Mouse (Mus musculus) heart, embryonic 12.5 days (tissue): ENCODE results near the gene Dtx2. TPM values are rescaled to one million over a fixed set of nuclear protein-coding genes. Genes with fewer than 3 reads are reported as not detected.
A peak's percentile ranks its signal among the peaks of the same experiment; 100 is the strongest.

ENCODE experiments used
- ATAC-seq: fragments of 200-750 bp; cut with Nextera tagmentation; 2 replicates; pipeline ENCODE4 v1.8.0; 2017; ENCODE audit warnings: moderate TSS enrichment, moderate library complexity; ENCODE audit not compliant: insufficient number of reproducible peaks, low FRiP score
- H3K27ac ChIP-seq: fragments of 300-500 bp; sonication (generic); 2 replicates; pipeline ENCODE4 v1.5.1; 2016; ENCODE audit warnings: mild to moderate bottlenecking, moderate library complexity; ENCODE audit not compliant: poor library complexity, severe bottlenecking
- H3K27me3 ChIP-seq: fragments of 300-500 bp; sonication (generic); replicated peaks from 2 replicates; pipeline ENCODE4 v1.6.1; 2016; ENCODE audit warnings: mild to moderate bottlenecking, moderate library complexity
- H3K36me3 ChIP-seq: fragments of 300-500 bp; sonication (generic); 2 replicates; pipeline ENCODE4 v1.6.1; 2016; ENCODE audit warnings: mild to moderate bottlenecking, moderate library complexity
- H3K4me1 ChIP-seq: fragments of 300-500 bp; sonication (generic); replicated peaks from 2 replicates; pipeline ENCODE4 v1.6.1; 2016; ENCODE audit warnings: mild to moderate bottlenecking
- H3K4me2 ChIP-seq: fragments of 300-500 bp; sonication (generic); 2 replicates; pipeline ENCODE4 v1.6.1; 2016; ENCODE audit warnings: mild to moderate bottlenecking, moderate library complexity
- H3K4me3 ChIP-seq: fragments of 300-500 bp; sonication (generic); 2 replicates; pipeline ENCODE4 v1.5.1; 2016; ENCODE audit warnings: mild to moderate bottlenecking
- H3K9ac ChIP-seq: fragments of 300-500 bp; sonication (generic); 2 replicates; pipeline ENCODE4 v1.6.1; 2016; ENCODE audit warnings: mild to moderate bottlenecking, moderate library complexity
- H3K9me3 ChIP-seq: fragments of 300-500 bp; sonication (generic); replicated peaks from 2 replicates; pipeline ENCODE4 v1.6.1; 2016; ENCODE audit warnings: mild to moderate bottlenecking, moderate library complexity
- WGBS: fragments of 180-500 bp; shearing (Covaris S2); methylation state at CpG from one replicate; pipeline ENCODE4 v1.1.7; 2016; 5-methylcytosine and 5-hydroxymethylcytosine counted together
- polyA plus RNA-seq: library from polyadenylated mRNA; unstranded; fragments of >200 nt; fragmentation: Nextera tagmentation; extraction: Ambion mirVana; gene quantifications from 2 replicates; pipeline ENCODE4 v1.2.1, GENCODE M21; 2016

Gene Dtx2
- polyA plus RNA-seq, 1 experiment from 2014 or later, result 28.7 TPM

DNA sequence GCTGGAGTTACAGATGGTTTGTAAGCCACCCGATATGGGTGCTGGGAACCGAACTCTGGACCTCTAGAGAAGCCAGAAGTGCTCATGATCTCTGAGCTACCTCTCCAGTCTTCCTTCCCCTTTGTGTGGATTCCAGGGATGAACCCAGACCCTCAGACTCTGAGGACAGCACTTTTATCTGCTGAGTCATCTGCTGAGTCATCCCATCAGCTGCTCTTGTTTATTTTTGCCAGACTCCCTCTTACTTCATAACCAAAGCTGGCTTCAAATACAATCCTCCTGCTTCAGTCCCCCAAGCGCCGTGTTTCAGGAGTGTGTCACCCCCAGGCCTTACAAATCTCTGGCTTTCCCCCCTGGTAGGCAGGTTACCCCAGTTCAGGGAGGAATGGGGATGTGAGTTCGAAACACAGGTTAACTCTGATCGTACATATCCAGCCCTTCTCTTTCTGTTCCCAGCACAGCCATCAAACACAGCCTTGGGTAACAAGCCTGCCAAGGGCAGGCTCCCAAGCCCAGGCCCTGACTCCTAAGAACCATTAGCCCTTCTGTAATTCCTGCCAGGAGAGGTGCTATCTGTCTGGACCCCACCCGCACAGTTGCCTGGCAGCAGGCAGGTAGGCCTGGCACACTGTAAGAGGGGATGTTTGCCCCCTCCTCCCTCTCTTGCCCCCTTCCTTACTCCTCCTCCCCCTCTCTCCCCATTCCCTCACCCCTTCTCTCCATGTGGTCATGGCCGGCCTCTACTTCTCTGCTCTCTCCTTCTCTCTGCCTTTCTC, 18.5 kb upstream of the Dtx2 start:
- Histone ChIP-seq H3K4me3 (no peak overlapping the region), H3K36me3 (no peaks in the 10 kb centered on the region), H3K27ac (no peak overlapping the region), H3K27me3 (no peaks in the 10 kb centered on the region), H3K9ac (no peak overlapping the region), H3K4me1 (no peaks in the 10 kb centered on the region), H3K9me3 (no peaks in the 10 kb centered on the region), H3K4me2 (no peak overlapping the region)
- 90% methylated on average over 8 of the region's 8 CpGs for WGBS
- peak; percentile 49 for ATAC-seq

DNA sequence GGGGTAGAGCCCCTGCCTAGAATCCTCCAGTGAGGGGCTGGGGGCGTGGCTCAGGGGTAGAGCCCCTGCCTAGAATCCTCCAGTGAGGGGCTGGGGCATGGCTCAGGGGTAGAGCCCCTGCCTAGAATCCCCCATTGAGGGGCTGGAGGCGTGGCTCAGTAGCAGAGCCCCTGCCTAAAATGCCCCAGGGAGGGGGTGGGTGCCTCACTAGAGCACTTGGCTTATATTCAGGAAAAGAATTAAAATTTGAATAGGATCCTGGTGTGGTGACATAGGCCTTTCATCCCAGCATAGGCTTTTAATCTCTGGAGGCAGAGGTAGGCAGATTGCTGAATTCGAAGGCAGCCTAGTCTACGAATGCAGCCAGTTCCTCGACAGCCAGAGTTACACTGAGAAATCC, 15.2 kb upstream of the Dtx2 start:
- no peaks in the 10 kb centered on the region for H3K36me3 ChIP-seq
- no peak for ATAC-seq
- no peaks in the 10 kb centered on the region for H3K27me3 ChIP-seq
- H3K4me3 ChIP-seq, result no peak overlapping the region
- WGBS, result 81% methylated on average over 5 of the region's 5 CpGs
- H3K4me1 ChIP-seq, result no peaks in the 10 kb centered on the region
- no peak overlapping the region for H3K9ac ChIP-seq
- H3K9me3 ChIP-seq, result no peaks in the 10 kb centered on the region
- no peak overlapping the region for H3K4me2 ChIP-seq
- no peak overlapping the region for H3K27ac ChIP-seq

- no peaks in the 10 kb centered on the region for H3K4me1 ChIP-seq
- no peak within 1 kb of the TSS for H3K4me3 ChIP-seq
- ATAC-seq, result no peak
- no peaks in the 10 kb centered on the region for H3K9me3 ChIP-seq
- 58% methylated on average over 8 of the region's 8 CpGs for WGBS
- H3K27ac ChIP-seq, result no peak within 1 kb of the TSS
- H3K27me3 ChIP-seq, result no peaks in the 10 kb centered on the region
- H3K9ac ChIP-seq, result no peak within 1 kb of the TSS
- no peaks in the 10 kb centered on the region for H3K36me3 ChIP-seq
- H3K4me2 ChIP-seq, result no peak within 1 kb of the TSS
These were observed 14.7 kb upstream of the Dtx2 start, which contains the start of gene Zp3 for GRCm38 (mm10) chr5:135979904-135980303. TSS of gene Zp3 (plus strand) at chr5:135980099.

DNA sequence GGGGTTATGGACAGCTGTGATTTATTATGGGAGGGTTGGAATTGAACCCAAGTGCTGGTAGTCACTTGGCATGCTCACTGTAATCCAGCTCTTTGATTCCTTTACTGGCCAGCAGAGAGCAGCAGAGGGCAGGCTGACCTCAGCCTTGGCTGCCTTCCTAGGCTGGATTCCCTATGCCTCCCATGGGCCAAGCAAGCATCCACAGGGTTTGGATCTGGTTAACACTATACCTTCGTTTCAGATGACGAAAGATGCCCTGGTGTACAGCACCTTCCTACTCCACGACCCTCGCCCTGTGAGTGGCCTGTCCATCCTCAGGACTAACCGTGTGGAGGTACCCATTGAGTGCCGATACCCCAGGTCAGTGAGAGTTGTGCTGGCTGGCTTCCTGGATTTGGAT, 12.2 kb upstream of the Dtx2 start:
- Histone ChIP-seq H3K9me3 (no peaks in the 10 kb centered on the region), H3K4me3 (no peak overlapping the region), H3K4me1 (no peaks in the 10 kb centered on the region), H3K36me3 (no peaks in the 10 kb centered on the region), H3K4me2 (no peak overlapping the region), H3K27me3 (no peaks in the 10 kb centered on the region), H3K9ac (no peak overlapping the region), H3K27ac (no peak overlapping the region)
- ATAC-seq, result 0 out of 2 replicates have a peak, but pooled peaks have one; percentile 15
- 39% methylated on average over 6 of the region's 6 CpGs for WGBS

GRCm38 (mm10) chr5:135984546-135985044, 10.0 kb upstream of the Dtx2 start:
- no peak overlapping the region for H3K27ac ChIP-seq
- H3K27me3 ChIP-seq, result no peaks in the 10 kb centered on the region
- H3K36me3 ChIP-seq, result no peaks in the 10 kb centered on the region
- H3K9ac ChIP-seq, result no peak overlapping the region
- H3K9me3 ChIP-seq, result no peaks in the 10 kb centered on the region
- WGBS, result 74% methylated on average over 6 of the region's 6 CpGs
- H3K4me2 ChIP-seq, result no peak overlapping the region
- no peak for ATAC-seq
- H3K4me3 ChIP-seq, result no peak overlapping the region
- H3K4me1 ChIP-seq, result no peaks in the 10 kb centered on the region

DNA sequence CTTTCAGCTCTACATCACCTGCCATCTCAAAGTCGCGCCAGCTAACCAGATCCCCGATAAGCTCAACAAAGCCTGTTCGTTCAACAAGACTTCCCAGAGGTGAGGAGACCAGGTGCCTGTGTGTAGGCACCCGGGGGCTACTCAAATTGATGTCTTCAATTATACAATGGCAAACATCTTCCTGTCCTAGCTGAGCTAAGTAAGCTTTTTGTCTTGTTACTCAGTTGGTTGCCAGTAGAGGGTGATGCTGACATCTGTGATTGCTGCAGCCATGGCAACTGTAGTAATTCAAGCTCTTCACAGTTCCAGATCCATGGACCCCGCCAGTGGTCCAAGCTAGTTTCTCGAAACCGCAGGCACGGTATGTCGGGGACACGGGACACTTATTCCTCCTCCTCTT, 7.4 kb upstream of the Dtx2 start:
- Histone ChIP-seq H3K4me2 (no peak overlapping the region), H3K9ac (no peak overlapping the region), H3K27me3 (no peaks in the 10 kb centered on the region), H3K4me1 (no peaks in the 10 kb centered on the region), H3K36me3 (no peaks in the 10 kb centered on the region), H3K27ac (no peak overlapping the region), H3K4me3 (no peak overlapping the region), H3K9me3 (no peaks in the 10 kb centered on the region)
- ATAC-seq, result 0 out of 2 replicates have a peak, but pooled peaks have one; percentile 11
- 50% methylated on average over 11 of the region's 11 CpGs for WGBS

- H3K27ac ChIP-seq, result no peak overlapping the region
- H3K4me1 ChIP-seq, result peaks cover 4% of the 10 kb centered on the region
- WGBS, result 64% methylated on average over 5 of the region's 5 CpGs
- H3K36me3 ChIP-seq, result no peaks in the 10 kb centered on the region
- H3K4me3 ChIP-seq, result no peak overlapping the region
- no peak overlapping the region for H3K9ac ChIP-seq
- H3K9me3 ChIP-seq, result no peaks in the 10 kb centered on the region
- ATAC-seq, result no peak
- no peak overlapping the region for H3K4me2 ChIP-seq
- H3K27me3 ChIP-seq, result no peaks in the 10 kb centered on the region
These were observed 4.0 kb upstream of the Dtx2 start for GRCm38 (mm10) chr5:135990601-135991000.

DNA sequence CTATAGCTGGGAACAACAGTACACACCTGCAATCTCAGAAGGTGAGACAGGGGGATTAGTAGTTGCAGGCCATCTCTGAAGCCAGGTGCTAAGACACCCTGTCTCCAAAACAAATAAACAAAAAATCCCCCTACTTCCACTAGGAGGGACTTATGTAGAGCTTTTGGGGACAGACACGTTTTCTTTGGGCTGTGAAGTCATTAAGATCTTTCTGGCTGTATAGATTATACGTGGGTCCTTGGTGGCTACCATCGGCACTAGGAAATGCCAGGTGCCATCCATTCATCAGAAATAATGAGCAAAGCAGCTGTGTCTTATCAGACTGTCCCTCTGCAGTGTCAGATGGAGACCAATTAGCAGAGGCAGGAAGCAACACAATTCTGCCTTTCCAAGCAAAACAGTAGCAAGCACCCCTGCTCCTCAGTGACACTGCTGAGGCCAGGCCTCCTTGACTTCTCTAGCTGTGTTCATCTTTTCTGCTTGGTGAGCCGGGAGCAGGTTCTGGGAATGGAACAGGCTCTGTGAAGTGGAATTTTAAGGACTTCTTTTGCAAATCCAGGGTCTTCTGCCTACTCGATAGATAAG, 1.1 kb upstream of the Dtx2 start:
- Histone ChIP-seq H3K4me3 (no peak overlapping the region), H3K9ac (no peak overlapping the region), H3K4me1 (peaks cover 10% of the 10 kb centered on the region), H3K4me2 (no peak overlapping the region), H3K27me3 (no peaks in the 10 kb centered on the region), H3K36me3 (peaks cover 21% of the 10 kb centered on the region), H3K9me3 (no peaks in the 10 kb centered on the region), H3K27ac (no peak overlapping the region)
- 39% methylated on average over 5 of the region's 5 CpGs for WGBS
- no peak for ATAC-seq

GRCm38 (mm10) chr5:135994335-135994724, 270 bp upstream of the Dtx2 start:
- H3K4me2 ChIP-seq, result no peak overlapping the region
- ATAC-seq, result no peak
- peaks cover 10% of the 10 kb centered on the region for H3K4me1 ChIP-seq
- H3K36me3 ChIP-seq, result peaks cover 29% of the 10 kb centered on the region
- WGBS, result 62% methylated on average over 8 of the region's 8 CpGs
- no peaks in the 10 kb centered on the region for H3K9me3 ChIP-seq
- no peaks in the 10 kb centered on the region for H3K27me3 ChIP-seq
- H3K9ac ChIP-seq, result no peak overlapping the region
- no peak overlapping the region for H3K27ac ChIP-seq
- no peak overlapping the region for H3K4me3 ChIP-seq

DNA sequence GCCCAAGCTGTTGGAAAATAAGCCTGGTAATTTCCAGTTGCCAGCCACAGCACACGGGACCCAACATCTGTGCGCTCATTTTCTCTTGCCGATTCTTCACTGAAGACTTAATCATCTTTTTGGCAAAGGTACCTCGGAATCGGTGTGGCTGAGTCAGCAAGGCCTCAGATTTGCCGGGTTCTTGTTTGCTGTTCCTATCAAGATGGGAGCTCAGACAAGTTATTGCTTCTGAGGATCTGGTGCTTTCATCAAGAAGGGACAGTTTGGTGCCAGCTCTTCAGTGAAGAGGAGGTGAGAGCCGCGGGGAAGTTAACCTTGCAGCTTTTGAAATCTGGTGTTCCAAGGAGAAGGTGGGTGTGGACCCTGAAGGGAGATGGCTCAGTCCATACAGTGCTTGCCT, 1.6 kb downstream of the Dtx2 start:
- no peak for ATAC-seq
- H3K4me1 ChIP-seq, result peaks cover 10% of the 10 kb centered on the region
- WGBS, result 85% methylated on average over 8 of the region's 8 CpGs
- H3K27ac ChIP-seq, result no peak overlapping the region
- no peaks in the 10 kb centered on the region for H3K9me3 ChIP-seq
- peaks cover 35% of the 10 kb centered on the region for H3K36me3 ChIP-seq
- H3K4me3 ChIP-seq, result no peak overlapping the region
- peak overlapping the region; percentile 13; the same call in 1 of the 2 replicates for H3K9ac ChIP-seq
- peak overlapping the region; percentile 88; the same call in 1 of the 2 replicates for H3K4me2 ChIP-seq
- no peaks in the 10 kb centered on the region for H3K27me3 ChIP-seq

GRCm38 (mm10) chr5:136001222-136001621, 6.6 kb downstream of the Dtx2 start:
- 87% methylated on average over 6 of the region's 6 CpGs for WGBS
- H3K27me3 ChIP-seq, result no peaks in the 10 kb centered on the region

More at GRCm38 (mm10) chr5:136001222-136001621, 6.6 kb downstream of the Dtx2 start:
- Histone ChIP-seq H3K4me3 (no peak overlapping the region), H3K4me2 (no peak overlapping the region), H3K9ac (no peak overlapping the region), H3K9me3 (no peaks in the 10 kb centered on the region), H3K4me1 (peaks cover 27% of the 10 kb centered on the region), H3K27ac (no peak overlapping the region), H3K36me3 (peaks cover 49% of the 10 kb centered on the region)
- ATAC-seq, result no peak
